Mouse (Mus musculus) CH12.LX (cell line): ENCODE measurements at regions not wholly inside any gene's neighbourhood (a gene's known extent, or its start where the extent isn't known, plus 50 kb on each side); places are given as distances from the start of the nearest gene placed in this dataset.

Source experiments
- CTCF ChIP-seq, 2 experiments: IDR thresholded peaks in 1 of 2; conservative IDR thresholded peaks in 1 of 2; 2 replicates each; pipeline ENCODE4 v1.5.1; 2011 to 2012; ENCODE audit warnings: low read depth in 2 of 2, low read length in 2 of 2, improper control_type of control experiment in 1 of 2, inconsistent platforms in 1 of 2, mild to moderate bottlenecking in 1 of 2, moderate library complexity in 1 of 2
- PAX5 ChIP-seq: IDR thresholded peaks from 2 replicates; pipeline ENCODE4 v1.6.1; 2012; ENCODE audit warnings: low read length, inconsistent platforms, mixed read lengths
- POLR2A ChIP-seq: IDR thresholded peaks from 2 replicates; pipeline ENCODE4 v1.6.1; 2011; ENCODE audit warnings: low read depth, mild to moderate bottlenecking, improper control_type of control experiment, low read length
- RCOR1 ChIP-seq: conservative IDR thresholded peaks from 2 replicates; pipeline ENCODE4 v1.6.1; 2012; ENCODE audit warnings: low read depth, mild to moderate bottlenecking, inconsistent platforms, low read length, improper control_type of control experiment

- TF ChIP-seq POLR2A (no peak), CTCF (conservative IDR thresholded peaks at IDR 0.05 in 1 of 2, IDR thresholded peaks at IDR 0.05 in 1 of 2; ENCODE audit: low read depth in 2 of 2, low read length in 2 of 2) (no peak), PAX5 (no peak), RCOR1 (no peak)
Measured at GRCm38 (mm10) chr4:22110400-22110799, 179.3 kb downstream of the Faxc start.
